Mouse (Mus musculus) CH12.LX (cell line): ENCODE measurements around the gene Efna1. TPM values are rescaled to one million over a fixed set of nuclear protein-coding genes. Genes with fewer than 3 reads are reported as not detected.

Source experiments
- DNase-seq: peaks from one replicate; pipeline ENCODE4 v3.0.0-alpha.2; 2013; ENCODE audit errors: extremely low read depth
- H3K27ac ChIP-seq: 2 replicates; pipeline ENCODE4 v1.5.1; 2012; ENCODE audit warnings: low read depth, mild to moderate bottlenecking, control low read depth, moderate library complexity; ENCODE audit not compliant: insufficient read depth
- H3K27me3 ChIP-seq: replicated peaks from 2 replicates; pipeline ENCODE3; 2012; ENCODE audit warnings: inconsistent platforms
- H3K36me3 ChIP-seq, 2 experiments: replicated peaks in 1 of 2; 2 replicates each; pipeline versions ENCODE3 to v1.6.1; 2012; ENCODE audit warnings: inconsistent platforms in 1 of 2, low read length in 1 of 2, mild to moderate bottlenecking in 1 of 2, mixed read lengths in 1 of 2, moderate library complexity in 1 of 2; ENCODE audit not compliant: control insufficient read depth in 1 of 2, insufficient read depth in 1 of 2
- H3K4me1 ChIP-seq, 2 experiments: 2 replicates each; pipeline ENCODE4 v1.6.1; 2012; ENCODE audit warnings: inconsistent platforms in 1 of 2, moderate library complexity in 1 of 2; ENCODE audit not compliant: insufficient read depth in 2 of 2, control insufficient read depth in 1 of 2
- H3K4me2 ChIP-seq: 2 replicates; pipeline ENCODE4 v1.6.1; 2012; ENCODE audit warnings: low read depth, mild to moderate bottlenecking, control low read depth; ENCODE audit not compliant: poor library complexity, insufficient read depth, severe bottlenecking
- H3K4me3 ChIP-seq, 3 experiments: fragments of 150-350 bp in 1 of 3; sonication (generic) in 1 of 3; replicated peaks in 1 of 3; 2 replicates each; pipeline versions ENCODE3 to v1.5.1; 2011 to 2012; ENCODE audit warnings: low read depth in 2 of 3, low read length in 2 of 3, mild to moderate bottlenecking in 2 of 3, moderate library complexity in 2 of 3, control low read depth in 1 of 3, improper control_type of control experiment in 1 of 3, inconsistent platforms in 1 of 3, mixed read lengths in 1 of 3; ENCODE audit not compliant: poor library complexity in 1 of 3
- H3K79me2 ChIP-seq: replicated peaks from 2 replicates; pipeline ENCODE4 v1.6.1; 2012; ENCODE audit warnings: mild to moderate bottlenecking, moderate library complexity; ENCODE audit not compliant: control insufficient read depth, poor library complexity, insufficient read depth, severe bottlenecking; ENCODE audit errors: extremely low read depth
- H3K9ac ChIP-seq: 2 replicates; pipeline ENCODE4 v1.6.1; 2012; ENCODE audit warnings: low read depth, mild to moderate bottlenecking, control low read depth, moderate library complexity; ENCODE audit not compliant: insufficient read depth
- H3K9me3 ChIP-seq: replicated peaks from 2 replicates; pipeline ENCODE3; 2012; ENCODE audit warnings: low read length, inconsistent platforms, mixed read lengths
- CHD1 ChIP-seq: IDR thresholded peaks from 2 replicates; pipeline ENCODE4 v1.6.1; 2012; ENCODE audit warnings: low read depth, low read length, improper control_type of control experiment, inconsistent platforms
- CHD2 ChIP-seq: IDR thresholded peaks from 2 replicates; pipeline ENCODE4 v1.6.1; 2011; ENCODE audit warnings: low read length, improper control_type of control experiment
- MXI1 ChIP-seq: IDR thresholded peaks from 2 replicates; pipeline ENCODE4 v1.6.1; 2011; ENCODE audit warnings: mild to moderate bottlenecking, low read depth, low read length, improper control_type of control experiment
- MYC ChIP-seq: IDR thresholded peaks from 2 replicates; pipeline ENCODE4 v1.6.1; 2011; ENCODE audit warnings: low read depth, mild to moderate bottlenecking, improper control_type of control experiment, low read length
- SMC3 ChIP-seq: IDR thresholded peaks from 2 replicates; pipeline ENCODE4 v1.6.1; 2011; ENCODE audit warnings: low read depth, low read length, improper control_type of control experiment
- USF1 ChIP-seq: IDR thresholded peaks from 2 replicates; pipeline ENCODE4 v1.6.1; 2014; ENCODE audit warnings: low read depth, mild to moderate bottlenecking, inconsistent platforms, low read length, improper control_type of control experiment
- ZNF384 ChIP-seq: IDR thresholded peaks from 2 replicates; pipeline ENCODE4 v1.6.1; 2012; ENCODE audit warnings: low read depth, low read length, improper control_type of control experiment, inconsistent platforms
- dilution Hi-C: fragments of 300-500 bp; cut with MboI; formaldehyde crosslinking; loops from 2 replicates; pipeline ENCODE4 v1.14.3; 2020; ENCODE audit warnings: low sequenced_read_pairs; ENCODE audit not compliant: extremely low pct_unique_long_range_greater_than_20kb, extremely low pct_ligation_motif_present
- in situ Hi-C: fragments of 300-500 bp; cut with MboI; formaldehyde crosslinking; loops from 3 replicates; pipeline ENCODE4 v1.14.3; 2019; ENCODE audit warnings: low sequenced_read_pairs, low pct_ligation_motif_present, low pct_unique_long_range_greater_than_20kb, mixed read lengths
- polyA plus RNA-seq: library from polyadenylated mRNA; unstranded; fragments of >175 nt; gene quantifications from 2 replicates; pipeline ENCODE4 v1.2.1, GENCODE M21; 2012; ENCODE audit warnings: low read depth; ENCODE audit not compliant: insufficient read length
- total RNA-seq, 2 experiments: library from RNA; depleted of rRNA; stranded (reverse); fragments of 300-350 nt in 1 of 2; fragments of >200 nt in 1 of 2; gene quantifications; 2 replicates each; pipeline ENCODE4 v1.2.3; 2012 to 2014

The Efna1 gene
- total and polyA plus RNA-seq, 3 experiments: 0.70 to 0.93 (median 0.71) TPM

DNA sequence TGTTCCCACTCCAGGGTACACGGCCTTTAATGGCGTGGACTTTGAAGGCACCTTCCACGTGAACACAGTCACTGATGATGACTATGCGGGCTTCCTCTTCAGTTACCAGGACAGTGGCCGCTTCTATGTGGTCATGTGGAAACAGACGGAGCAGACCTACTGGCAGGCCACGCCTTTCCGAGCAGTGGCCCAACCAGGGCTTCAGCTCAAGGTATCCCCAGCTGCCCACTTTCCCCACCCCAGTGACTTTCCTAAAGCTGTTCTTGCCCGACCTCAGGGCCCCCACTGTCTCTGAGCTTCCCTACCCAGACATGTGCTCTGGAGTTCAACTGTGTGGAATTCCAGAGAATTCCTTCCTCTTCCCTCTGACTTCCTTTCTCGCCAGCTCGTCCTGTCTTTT, 56.1 kb downstream of the Efna1 start:
- dilution Hi-C loops (no loop called here), in situ Hi-C loops (no loop called here)
- H3K4me3 ChIP-seq: no peak overlapping the region
- no peaks in the 10 kb centered on the region for H3K27me3 ChIP-seq
- no peaks in the 10 kb centered on the region for H3K9me3 ChIP-seq
- TF ChIP-seq MYC: no peak
- TF ChIP-seq ZNF384: no peak
- no peak for TF ChIP-seq MXI1
- no peak for TF ChIP-seq CHD2
- no peak for TF ChIP-seq SMC3
- TF ChIP-seq CHD1: no peak
- TF ChIP-seq USF1: no peak
- no peak for DNase-seq
- no peaks in the 10 kb centered on the region for H3K79me2 ChIP-seq
- H3K4me2 ChIP-seq: no peak overlapping the region
- H3K27ac ChIP-seq: no peak overlapping the region
- H3K4me1 ChIP-seq: peaks cover 0 to 11% of the 10 kb centered on the region in 2 experiments; a peak in 2 of 4 replicates
- H3K36me3 ChIP-seq: peaks cover 0 to 26% of the 10 kb centered on the region in 2 experiments
- no peak overlapping the region for H3K9ac ChIP-seq

Other genes with a start within 250 kb of the Efna1 start
Only the 20 nearest of the 30 such genes appear.
- 1.8 and 2.0 TPM in 2 replicates for gene Hcn3, start 120.9 kb downstream of the Efna1 start, total RNA-seq (2012; rRNA removed)
- 1.7 and 1.8 TPM in 2 replicates for gene Hcn3, start 120.9 kb downstream of the Efna1 start, total RNA-seq (2014; rRNA removed)
- gene Hcn3, start 120.9 kb downstream of the Efna1 start, polyA plus RNA-seq: 3.1 and 3.2 TPM in 2 replicates
- 29.9 and 31.2 TPM in 2 replicates for gene Clk2, start 116.3 kb downstream of the Efna1 start, total RNA-seq (2012; rRNA removed)
- gene Clk2, start 116.3 kb downstream of the Efna1 start, total RNA-seq (2014; rRNA removed): 18.8 and 19.7 TPM in 2 replicates
- gene Clk2, start 116.3 kb downstream of the Efna1 start, polyA plus RNA-seq: 72.0 and 77.2 TPM in 2 replicates
- 12.5 and 17.1 TPM in 2 replicates for gene Scamp3, start 103.7 kb downstream of the Efna1 start, total RNA-seq (2012; rRNA removed)
- 4.1 and 4.5 TPM in 2 replicates for gene Scamp3, start 103.7 kb downstream of the Efna1 start, total RNA-seq (2014; rRNA removed)
- gene Scamp3, start 103.7 kb downstream of the Efna1 start, polyA plus RNA-seq: 64.1 and 72.7 TPM in 2 replicates
- gene Fam189b, start 98.0 kb downstream of the Efna1 start, total RNA-seq (2012; rRNA removed): 1.6 and 2.2 TPM in 2 replicates
- 0.31 and 1.1 TPM in 2 replicates for gene Fam189b, start 98.0 kb downstream of the Efna1 start, total RNA-seq (2014; rRNA removed)
- 6.7 and 8.4 TPM in 2 replicates for gene Fam189b, start 98.0 kb downstream of the Efna1 start, polyA plus RNA-seq
- gene Gba, start 78.2 kb downstream of the Efna1 start, total RNA-seq (2012; rRNA removed): 62.5 and 64.1 TPM in 2 replicates
- 61.2 and 65.3 TPM in 2 replicates for gene Gba, start 78.2 kb downstream of the Efna1 start, total RNA-seq (2014; rRNA removed)
- gene Gba, start 78.2 kb downstream of the Efna1 start, polyA plus RNA-seq: 59.4 and 63.6 TPM in 2 replicates
- gene Thbs3, start 66.0 kb downstream of the Efna1 start, total RNA-seq (2012; rRNA removed): 6.1 and 10.1 TPM in 2 replicates
- gene Thbs3, start 66.0 kb downstream of the Efna1 start, total RNA-seq (2014; rRNA removed): 4.2 and 5.7 TPM in 2 replicates
- 4.3 and 4.6 TPM in 2 replicates for gene Thbs3, start 66.0 kb downstream of the Efna1 start, polyA plus RNA-seq
- gene Mtx1, start 54.1 kb downstream of the Efna1 start, total RNA-seq (2012; rRNA removed): 205 and 222 TPM in 2 replicates
- gene Mtx1, start 54.1 kb downstream of the Efna1 start, total RNA-seq (2014; rRNA removed): 256 and 299 TPM in 2 replicates
- 159 and 162 TPM in 2 replicates for gene Mtx1, start 54.1 kb downstream of the Efna1 start, polyA plus RNA-seq
- 0.38 and 0.50 TPM in 2 replicates for gene Muc1, start 52.1 kb downstream of the Efna1 start, total RNA-seq (2012; rRNA removed)
- gene Muc1, start 52.1 kb downstream of the Efna1 start, total RNA-seq (2014; rRNA removed): 0.09 and 0.28 TPM in 2 replicates
- 0.60 and 0.71 TPM in 2 replicates for gene Muc1, start 52.1 kb downstream of the Efna1 start, polyA plus RNA-seq
- gene Krtcap2, start 35.2 kb downstream of the Efna1 start, total RNA-seq (2012; rRNA removed): 141 and 143 TPM in 2 replicates
- gene Krtcap2, start 35.2 kb downstream of the Efna1 start, total RNA-seq (2014; rRNA removed): 127 and 180 TPM in 2 replicates
- 198 and 230 TPM in 2 replicates for gene Krtcap2, start 35.2 kb downstream of the Efna1 start, polyA plus RNA-seq
- gene Trim46, start 34.8 kb downstream of the Efna1 start, total RNA-seq (2012; rRNA removed): 1.9 and 2.0 TPM in 2 replicates
- gene Trim46, start 34.8 kb downstream of the Efna1 start, total RNA-seq (2014; rRNA removed): 0.36 TPM in 2 replicates
- 1.4 and 1.9 TPM in 2 replicates for gene Trim46, start 34.8 kb downstream of the Efna1 start, polyA plus RNA-seq
- gene Dpm3, start 21.8 kb downstream of the Efna1 start, total RNA-seq (2012; rRNA removed): 189 and 228 TPM in 2 replicates
- gene Dpm3, start 21.8 kb downstream of the Efna1 start, total RNA-seq (2014; rRNA removed): 45.8 and 52.7 TPM in 2 replicates
- 70.4 and 74.8 TPM in 2 replicates for gene Dpm3, start 21.8 kb downstream of the Efna1 start, polyA plus RNA-seq
- gene Slc50a1, start 10.6 kb downstream of the Efna1 start, total RNA-seq (2012; rRNA removed): 47.8 and 50.9 TPM in 2 replicates
- gene Slc50a1, start 10.6 kb downstream of the Efna1 start, total RNA-seq (2014; rRNA removed): 40.6 and 41.8 TPM in 2 replicates
- 44.7 and 56.0 TPM in 2 replicates for gene Slc50a1, start 10.6 kb downstream of the Efna1 start, polyA plus RNA-seq
- 0.13 TPM in 1 of 2 replicates, not detected in the other for gene Efna3, start 41.8 kb upstream of the Efna1 start, total RNA-seq (2012; rRNA removed)
- gene Efna3, start 41.8 kb upstream of the Efna1 start, total RNA-seq (2014; rRNA removed): 0.09 TPM in 1 of 2 replicates, not detected in the other
- gene Efna3, start 41.8 kb upstream of the Efna1 start, polyA plus RNA-seq: 0.19 TPM in 1 of 2 replicates, not detected in the other
- 2.6 and 3.1 TPM in 2 replicates for gene Efna4, start 56.9 kb upstream of the Efna1 start, total RNA-seq (2012; rRNA removed)
- gene Efna4, start 56.9 kb upstream of the Efna1 start, total RNA-seq (2014; rRNA removed): 0.76 and 1.1 TPM in 2 replicates
- 1.00 and 1.1 TPM in 2 replicates for gene Efna4, start 56.9 kb upstream of the Efna1 start, polyA plus RNA-seq
- gene Adam15, start 68.9 kb upstream of the Efna1 start, total RNA-seq (2012; rRNA removed): 31.3 and 39.1 TPM in 2 replicates
- gene Adam15, start 68.9 kb upstream of the Efna1 start, total RNA-seq (2014; rRNA removed): 5.8 and 5.9 TPM in 2 replicates
- gene Adam15, start 68.9 kb upstream of the Efna1 start, polyA plus RNA-seq: 26.2 and 26.5 TPM in 2 replicates
- gene Dcst2, start 80.8 kb upstream of the Efna1 start, total RNA-seq (2012; rRNA removed): not detected in 2 replicates
- gene Dcst2, start 80.8 kb upstream of the Efna1 start, total RNA-seq (2014; rRNA removed): not detected in 2 replicates
- 0.10 and 0.14 TPM in 2 replicates for gene Dcst2, start 80.8 kb upstream of the Efna1 start, polyA plus RNA-seq
- 0.04 and 0.21 TPM in 2 replicates for gene Dcst1, start 84.1 kb upstream of the Efna1 start, total RNA-seq (2012; rRNA removed)
- gene Dcst1, start 84.1 kb upstream of the Efna1 start, total RNA-seq (2014; rRNA removed): not detected in 2 replicates
- gene Dcst1, start 84.1 kb upstream of the Efna1 start, polyA plus RNA-seq: 0.10 and 0.53 TPM in 2 replicates
- gene Zbtb7b, start 113.6 kb upstream of the Efna1 start, total RNA-seq (2012; rRNA removed): 31.6 and 34.2 TPM in 2 replicates
- 11.9 and 12.7 TPM in 2 replicates for gene Zbtb7b, start 113.6 kb upstream of the Efna1 start, total RNA-seq (2014; rRNA removed)
- gene Zbtb7b, start 113.6 kb upstream of the Efna1 start, polyA plus RNA-seq: 27.6 and 32.4 TPM in 2 replicates
- not detected in 2 replicates for gene Lenep, start 121.7 kb upstream of the Efna1 start, total RNA-seq (2012; rRNA removed)
- gene Lenep, start 121.7 kb upstream of the Efna1 start, total RNA-seq (2014; rRNA removed): not detected in 2 replicates
- gene Lenep, start 121.7 kb upstream of the Efna1 start, polyA plus RNA-seq: not detected in 2 replicates
- gene Flad1, start 130.7 kb upstream of the Efna1 start, total RNA-seq (2012; rRNA removed): 26.9 and 29.0 TPM in 2 replicates
- 28.7 and 31.1 TPM in 2 replicates for gene Flad1, start 130.7 kb upstream of the Efna1 start, total RNA-seq (2014; rRNA removed)
- 25.9 and 26.0 TPM in 2 replicates for gene Flad1, start 130.7 kb upstream of the Efna1 start, polyA plus RNA-seq